ENCODE assay signal across 26 mouse cellular contexts in the genomic region with DNA sequence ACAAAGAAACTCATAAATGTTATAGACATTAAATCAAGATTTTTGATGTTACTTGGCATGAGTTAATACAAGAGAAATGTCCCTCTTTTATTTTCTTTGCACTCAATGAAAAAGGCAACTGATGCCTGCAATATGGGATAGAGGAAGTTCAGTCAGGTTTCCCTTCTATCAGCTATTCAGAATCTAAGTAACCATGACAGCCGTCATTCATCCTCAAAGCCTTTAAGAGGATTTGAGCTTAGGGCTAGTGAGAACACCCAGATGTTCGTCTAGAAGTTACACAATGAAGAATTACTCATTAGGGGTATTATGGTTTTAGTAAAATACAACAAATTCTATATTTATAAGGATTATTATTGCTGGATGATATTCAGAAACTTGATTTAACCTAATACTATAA.
DNase-seq lines count a peak whose midpoint lies in the region; ATAC-seq lines count a peak whose summit lies in the region.
"Had no signal": no experiment of that assay in that cellular context is flagged by ENCODE, and none has a peak within 500 bp of the region (broad histone marks: within the 10 kb centered on the region; RNA-seq: fewer than 3 reads in every experiment).

No protein-coding gene starts in this region.

- peak; percentile 65 for ATAC-seq in midbrain, embryonic 11.5 days (ENCODE audit: low FRiP score)
- ATAC-seq: forebrain, embryonic 15.5 days; hindbrain, embryonic 16.5 days; intestine, embryonic 15.5 days had no signal

- H3K36me3 ChIP-seq in midbrain, embryonic 11.5 days (ENCODE audit: control insufficient read depth, insufficient read depth, low read length) = no peaks in the 10 kb centered on the region
- H3K36me3 ChIP-seq in midbrain, embryonic 10.5 days = no peaks in the 10 kb centered on the region
- H3K36me3 ChIP-seq: embryonic facial prominence, embryonic 12.5 days; embryonic facial prominence, embryonic 15.5 days; forebrain, embryonic 12.5 days; forebrain, embryonic 15.5 days; hindbrain, embryonic 10.5 days; hindbrain, embryonic 13.5 days; intestine, embryonic 15.5 days had no signal

- DNase-seq in midbrain, embryonic 11.5 days (ENCODE audit: low spot score, missing footprints) = peak; percentile 87
- DNase-seq in midbrain, embryonic 10.5 days (ENCODE audit: low spot score) = no peak
- DNase-seq in ES-CJ7 (ENCODE audit: low read depth, low spot score) = peak; percentile 7
- peak; percentile 35 for DNase-seq in R1 (ENCODE audit: low read depth, low spot score)
- DNase-seq in retina, postnatal 1 day = peak; percentile 65
- DNase-seq in left cerebral cortex, adult 8-10 months (ENCODE audit: low spot score in 2 of 2) = no peak
- no peak for DNase-seq in cerebellum, adult 11-12 months
- DNase-seq: adrenal gland, postnatal 10 days; adrenal gland, postnatal 36 days; B cell, adult 2 months; cerebellum, adult 11 months; cerebellum, adult 8-10 months; cerebellum, postnatal 10 days; cerebellum, postnatal 36 days; gastrocnemius, postnatal 25 days; heart, adult 2 months had no signal

- H3K4me3 ChIP-seq in midbrain, embryonic 11.5 days (ENCODE audit: low read depth, low read length) = no peak overlapping the region
- no peak overlapping the region for H3K4me3 ChIP-seq in midbrain, embryonic 10.5 days
- H3K4me3 ChIP-seq: embryonic facial prominence, embryonic 12.5 days; embryonic facial prominence, embryonic 15.5 days; forebrain, embryonic 12.5 days; forebrain, embryonic 15.5 days; heart, adult 2 months; hindbrain, embryonic 10.5 days; hindbrain, embryonic 13.5 days; intestine, embryonic 15.5 days had no signal

- WGBS in midbrain, embryonic 11.5 days = 17% methylated on average over 2 of the region's 2 CpGs
- 34% methylated on average over 2 of the region's 2 CpGs for WGBS in midbrain, embryonic 10.5 days

- no peaks in the 10 kb centered on the region for H3K27me3 ChIP-seq in midbrain, embryonic 11.5 days (ENCODE audit: control insufficient read depth, insufficient read depth, low read length)
- no peaks in the 10 kb centered on the region for H3K27me3 ChIP-seq in midbrain, embryonic 10.5 days (ENCODE audit: low read depth, poor library complexity, severe bottlenecking)
- H3K27me3 ChIP-seq: CH12.LX; embryonic facial prominence, embryonic 12.5 days; embryonic facial prominence, embryonic 15.5 days; forebrain, embryonic 12.5 days; forebrain, embryonic 15.5 days; hindbrain, embryonic 13.5 days; intestine, embryonic 15.5 days had no signal

- no peaks in the 10 kb centered on the region for H3K9me3 ChIP-seq in midbrain, embryonic 11.5 days (ENCODE audit: control insufficient read depth, low read length)
- no peaks in the 10 kb centered on the region for H3K9me3 ChIP-seq in midbrain, embryonic 10.5 days (replicated peaks)
- H3K9me3 ChIP-seq: embryonic facial prominence, embryonic 12.5 days; embryonic facial prominence, embryonic 15.5 days; forebrain, embryonic 12.5 days; forebrain, embryonic 15.5 days; hindbrain, embryonic 10.5 days; hindbrain, embryonic 13.5 days; intestine, embryonic 15.5 days had no signal

- H3K27ac ChIP-seq in midbrain, embryonic 11.5 days (ENCODE audit: low read depth, low read length) = no peak overlapping the region
- no peak overlapping the region for H3K27ac ChIP-seq in midbrain, embryonic 10.5 days (replicated peaks)
- H3K27ac ChIP-seq: embryonic facial prominence, embryonic 12.5 days; embryonic facial prominence, embryonic 15.5 days; forebrain, embryonic 12.5 days; forebrain, embryonic 15.5 days; heart, adult 2 months; hindbrain, embryonic 10.5 days; hindbrain, embryonic 13.5 days; intestine, embryonic 15.5 days had no signal

- H3K4me1 ChIP-seq in midbrain, embryonic 11.5 days (ENCODE audit: control insufficient read depth, insufficient read depth, low read length) = no peaks in the 10 kb centered on the region
- peaks cover 17% of the 10 kb centered on the region for H3K4me1 ChIP-seq in midbrain, embryonic 10.5 days
- H3K4me1 ChIP-seq: embryonic facial prominence, embryonic 12.5 days; embryonic facial prominence, embryonic 15.5 days; forebrain, embryonic 12.5 days; forebrain, embryonic 15.5 days; hindbrain, embryonic 10.5 days; hindbrain, embryonic 13.5 days; intestine, embryonic 15.5 days had no signal

- no peak overlapping the region for H3K4me2 ChIP-seq in midbrain, embryonic 11.5 days
- H3K4me2 ChIP-seq: embryonic facial prominence, embryonic 12.5 days; embryonic facial prominence, embryonic 15.5 days; forebrain, embryonic 12.5 days; forebrain, embryonic 15.5 days; heart, embryonic 11.5 days; hindbrain, embryonic 13.5 days; intestine, embryonic 15.5 days had no signal

- H3K9ac ChIP-seq in midbrain, embryonic 11.5 days (ENCODE audit: low read length) = no peak overlapping the region
- H3K9ac ChIP-seq: embryonic facial prominence, embryonic 12.5 days; embryonic facial prominence, embryonic 15.5 days; forebrain, embryonic 12.5 days; forebrain, embryonic 15.5 days; hindbrain, embryonic 13.5 days; intestine, embryonic 15.5 days had no signal

Comparison
In these comparisons a context has a peak if more than half of its experiments do, and no peak if none do; other contexts are left out.
1. DNase-seq: peak in midbrain, embryonic 11.5 days (single experiment), ES-CJ7 (single experiment), R1 (single experiment) and retina, postnatal 1 day (single experiment); none in midbrain, embryonic 10.5 days (single experiment), left cerebral cortex, adult 8-10 months (0 of 2) and cerebellum, adult 11-12 months (single experiment).